ENCODE assay signal across 8 mouse cellular contexts in genomic region chr1:58713081-58713892, GRCm38 (mm10). TPM values are rescaled to one million over a fixed set of nuclear protein-coding genes. Genes with fewer than 3 reads are reported as not detected.
DNase-seq lines count a peak whose midpoint lies in the region; ATAC-seq and TF ChIP-seq lines count a peak whose summit lies in the region.

No protein-coding gene starts in this region.

- no peaks in the 10 kb centered on the region for H3K9me3 ChIP-seq in heart, postnatal 0 days (replicated peaks; ENCODE audit: control insufficient read depth, low read length)
- no peaks in the 10 kb centered on the region for H3K9me3 ChIP-seq in lung, embryonic 15.5 days
- H3K9me3 ChIP-seq in neural tube, embryonic 15.5 days (replicated peaks) = no peaks in the 10 kb centered on the region

- peak overlapping the region; percentile 90 for H3K4me3 ChIP-seq in brown adipose tissue, adult 24 weeks (ENCODE audit: insufficient read depth, low read depth, low read length)
- peak overlapping the region; percentile 72 for H3K4me3 ChIP-seq in heart, postnatal 0 days (ENCODE audit: low read depth, low read length)
- peak overlapping the region; percentile 56 for H3K4me3 ChIP-seq in lung, embryonic 15.5 days
- peak overlapping the region; percentile 66 for H3K4me3 ChIP-seq in neural tube, embryonic 15.5 days (replicated peaks)

- peak overlapping the region; percentile 98 for H3K27ac ChIP-seq in brown adipose tissue, adult 24 weeks (replicated peaks; ENCODE audit: low read depth, low read length)
- H3K27ac ChIP-seq in heart, postnatal 0 days (ENCODE audit: low read depth) = peak overlapping the region; percentile 100
- peak overlapping the region; percentile 100 for H3K27ac ChIP-seq in lung, embryonic 15.5 days
- H3K27ac ChIP-seq in neural tube, embryonic 15.5 days (replicated peaks) = peak overlapping the region; percentile 84

- peak; percentile 77 for DNase-seq in ES-CJ7 (ENCODE audit: low read depth, low spot score)
- peak; percentile 88 for DNase-seq in heart, postnatal 0 days (ENCODE audit: low spot score)
- DNase-seq in kidney, postnatal 25 days = peak; percentile 82 to 88
- DNase-seq in thymus, postnatal 0 days (ENCODE audit: low spot score) = peak; percentile 7

- H3K4me1 ChIP-seq in brown adipose tissue, adult 24 weeks (ENCODE audit: control insufficient read depth, insufficient read depth, insufficient read length, low read length) = peaks cover 6% of the 10 kb centered on the region; the same call in 1 of the 2 replicates
- H3K4me1 ChIP-seq in heart, postnatal 0 days (ENCODE audit: control insufficient read depth, insufficient read depth) = peaks cover 18% of the 10 kb centered on the region
- H3K4me1 ChIP-seq in lung, embryonic 15.5 days = peaks cover 14% of the 10 kb centered on the region
- peaks cover 10% of the 10 kb centered on the region for H3K4me1 ChIP-seq in neural tube, embryonic 15.5 days

- TF ChIP-seq CTCF in heart, postnatal 0 days (IDR thresholded peaks at IDR 0.05; ENCODE audit: low read depth) = peak; percentile 33

- H3K27me3 ChIP-seq in heart, postnatal 0 days (ENCODE audit: control insufficient read depth, insufficient read depth, low read length) = no peaks in the 10 kb centered on the region
- H3K27me3 ChIP-seq in lung, embryonic 15.5 days = no peaks in the 10 kb centered on the region
- no peaks in the 10 kb centered on the region for H3K27me3 ChIP-seq in neural tube, embryonic 15.5 days (replicated peaks)

- peak overlapping the region; percentile 90 for H3K9ac ChIP-seq in heart, postnatal 0 days (replicated peaks; ENCODE audit: low read depth, low read length)
- peak overlapping the region; percentile 74 for H3K9ac ChIP-seq in lung, embryonic 15.5 days
- H3K9ac ChIP-seq in neural tube, embryonic 15.5 days (replicated peaks) = peak overlapping the region; percentile 55

- H3K36me3 ChIP-seq in heart, postnatal 0 days (replicated peaks; ENCODE audit: control insufficient read depth, insufficient read depth, low read length) = peaks cover 17% of the 10 kb centered on the region
- peaks cover 28% of the 10 kb centered on the region for H3K36me3 ChIP-seq in lung, embryonic 15.5 days
- no peaks in the 10 kb centered on the region for H3K36me3 ChIP-seq in neural tube, embryonic 15.5 days

- WGBS in heart, postnatal 0 days = 3% methylated on average over 29 of the region's 31 CpGs
- WGBS in lung, embryonic 15.5 days = 4% methylated on average over 30 of the region's 31 CpGs
- 7% methylated on average over 31 of the region's 31 CpGs for WGBS in neural tube, embryonic 15.5 days

- peak overlapping the region; percentile 84 for H3K4me2 ChIP-seq in heart, postnatal 0 days (ENCODE audit: low read depth, low read length)
- peak overlapping the region; percentile 68 for H3K4me2 ChIP-seq in lung, embryonic 15.5 days
- H3K4me2 ChIP-seq in neural tube, embryonic 15.5 days = peak overlapping the region; percentile 64

- peak; percentile 51 for ATAC-seq in erythroid progenitor cell, adult 5-6 weeks (replicated peaks; ENCODE audit: low FRiP score, poor library complexity, severe bottlenecking)
- ATAC-seq in heart, postnatal 0 days (ENCODE audit: insufficient read depth, low read depth) = peak; percentile 34
- peak; percentile 36; the same call in 1 of the 2 replicates for ATAC-seq in lung, embryonic 15.5 days (ENCODE audit: borderline replicate concordance, extremely low read depth, low FRiP score, low TSS enrichment)
- 0 out of 2 replicates have a peak, but pooled peaks have one; percentile 22 for ATAC-seq in neural tube, embryonic 15.5 days (ENCODE audit: low FRiP score)

- TF ChIP-seq EP300 in heart, postnatal 0 days (IDR thresholded peaks at IDR 0.05; ENCODE audit: low read depth) = no peak

RNA-seq across cellular contexts. Expression of gene Cflar, which starts 2.0 kb away (rescaled TPM):
- polyA plus RNA-seq in brown adipose tissue, adult 24 weeks (2012; ENCODE audit: insufficient read depth, insufficient read length, missing spikeins) = 43.9 and 53.5 TPM in 2 replicates
- total RNA-seq in erythroid progenitor cell, adult 5-6 weeks (2015; ENCODE audit: low replicate concordance) = 19.1 and 45.7 TPM in 2 replicates
- total RNA-seq in erythroid progenitor cell, adult 5-6 weeks (2017; ENCODE audit: low replicate concordance) = 38.1 and 40.9 TPM in 2 replicates
- total RNA-seq in heart, postnatal 0 days (2014; rRNA removed; ENCODE audit: low replicate concordance) = 44.4 and 102 TPM in 2 replicates
- 49.8 and 53.6 TPM in 2 replicates for polyA plus RNA-seq in heart, postnatal 0 days (2015; fragmentation: Nextera tagmentation; extraction: Ambion mirVana)
- 41.0 and 44.2 TPM in 2 replicates for polyA plus RNA-seq in lung, embryonic 15.5 days (2015; fragmentation: Nextera tagmentation; extraction: Ambion mirVana)
- polyA plus RNA-seq in neural tube, embryonic 15.5 days (2015; fragmentation: Nextera tagmentation; extraction: Ambion mirVana) = 15.3 and 20.0 TPM in 2 replicates
- polyA plus RNA-seq in thymus, postnatal 0 days (2015; fragmentation: Nextera tagmentation; extraction: Ambion mirVana) = 99.4 and 118 TPM in 2 replicates

RNA-seq across cellular contexts. Expression of gene Als2cr12, which starts 17.5 kb away (rescaled TPM):
- polyA plus RNA-seq in brown adipose tissue, adult 24 weeks (2012; ENCODE audit: insufficient read depth, insufficient read length, missing spikeins) = 8.6 and 11.0 TPM in 2 replicates
- total RNA-seq in erythroid progenitor cell, adult 5-6 weeks (2015; ENCODE audit: low replicate concordance) = not detected in 2 replicates
- not detected in 2 replicates for total RNA-seq in erythroid progenitor cell, adult 5-6 weeks (2017; ENCODE audit: low replicate concordance)
- not detected in 2 replicates for total RNA-seq in heart, postnatal 0 days (2014; rRNA removed; ENCODE audit: low replicate concordance)
- not detected in 2 replicates for polyA plus RNA-seq in heart, postnatal 0 days (2015; fragmentation: Nextera tagmentation; extraction: Ambion mirVana)
- polyA plus RNA-seq in lung, embryonic 15.5 days (2015; fragmentation: Nextera tagmentation; extraction: Ambion mirVana) = 0.10 TPM in 1 of 2 replicates, not detected in the other
- polyA plus RNA-seq in neural tube, embryonic 15.5 days (2015; fragmentation: Nextera tagmentation; extraction: Ambion mirVana) = not detected in 2 replicates
- 0.14 and 0.35 TPM in 2 replicates for polyA plus RNA-seq in thymus, postnatal 0 days (2015; fragmentation: Nextera tagmentation; extraction: Ambion mirVana)

Comparison
In these comparisons a context has a peak if more than half of its experiments do, and no peak if none do; other contexts are left out.
1. Peak in every context shown above with its lines: DNase-seq, ATAC-seq, H3K4me3 ChIP-seq and H3K27ac ChIP-seq.
2. DNase-seq: peak in every context shown above with its lines; median percentile 88 in heart, postnatal 0 days; 85 in kidney, postnatal 25 days; 77 in ES-CJ7; 7 in thymus, postnatal 0 days.